Mouse (Mus musculus) monocyte, adult 2 months (primary cell): ENCODE measurements around the gene Tmem117.

Source experiments
- DNase-seq, 2 experiments: peaks; one replicate each; pipeline ENCODE4 v3.0.0; 2022; ENCODE audit warnings: low spot score in 2 of 2, low read depth in 1 of 2

Gene Tmem117

DNA sequence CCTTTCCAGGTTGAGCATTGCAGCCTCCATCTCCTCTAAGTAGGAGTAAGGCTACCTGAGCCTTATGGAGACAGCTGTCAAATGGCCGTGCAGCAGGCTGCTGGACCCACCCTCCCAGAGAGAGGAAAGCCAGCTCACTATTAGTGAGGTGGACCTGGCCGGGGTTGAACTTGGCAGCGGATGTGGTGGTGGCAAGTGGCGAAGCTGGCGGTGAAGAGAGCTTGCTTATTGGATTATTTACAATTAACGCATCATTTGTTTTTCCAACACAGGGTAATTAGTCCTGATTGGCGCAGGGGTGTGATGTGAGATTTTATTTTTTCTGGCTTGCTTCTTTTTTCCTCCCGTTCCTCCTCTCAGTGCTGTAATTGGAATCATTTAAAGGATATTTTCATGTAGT is 19.4 kb downstream of the Tmem117 start:
- no peak for DNase-seq

DNA sequence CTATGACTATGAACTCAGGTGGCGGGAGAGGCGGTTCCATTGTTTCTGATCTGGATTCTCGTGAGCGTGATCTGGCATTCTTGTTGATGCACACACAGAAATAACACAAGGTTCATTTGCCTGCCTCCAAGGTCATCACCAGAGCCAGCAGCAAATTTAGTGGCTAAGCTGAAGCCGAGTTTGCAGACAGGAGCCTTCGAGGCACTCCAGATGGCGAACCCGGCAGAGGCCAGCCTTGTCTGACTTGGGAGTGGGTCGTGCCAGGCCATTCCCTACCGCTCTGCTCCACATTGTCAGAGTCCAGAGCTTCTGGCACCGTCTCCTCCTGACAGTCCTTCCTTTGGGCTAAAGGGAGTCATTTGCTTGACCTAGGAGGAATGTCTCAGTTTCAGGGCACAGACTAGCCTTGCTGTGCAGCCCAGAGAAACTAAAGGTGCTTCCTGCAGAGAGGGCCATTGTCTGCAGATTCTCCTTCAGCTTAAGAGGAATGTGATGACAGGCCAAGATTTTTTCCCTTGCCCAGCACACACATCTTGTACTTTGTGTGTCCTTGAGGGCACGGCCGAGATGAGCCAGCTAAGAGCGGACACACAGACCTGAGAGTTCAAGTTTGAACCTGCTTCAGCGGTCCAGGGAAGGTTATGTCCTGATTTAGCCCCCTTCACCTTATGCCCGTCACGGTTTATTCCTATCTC is 20.2 kb downstream of the Tmem117 start:
- DNase-seq, result no peak

DNA sequence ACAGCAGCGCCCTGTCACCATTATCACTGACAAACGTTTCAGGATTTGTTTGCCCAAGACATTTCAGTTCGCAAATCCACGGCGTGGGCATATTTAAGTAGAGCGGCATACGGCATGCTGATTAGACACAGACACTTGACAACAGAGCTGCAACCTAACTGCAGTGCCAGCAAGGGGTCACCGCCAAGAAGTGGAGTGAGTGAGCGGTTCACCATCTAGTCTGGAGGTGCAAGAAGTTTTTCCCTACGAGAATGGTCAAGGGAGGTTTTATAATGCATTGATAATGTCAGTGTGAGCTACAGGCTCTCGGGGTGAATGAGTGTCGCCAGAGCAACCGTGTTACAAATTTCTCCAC is 20.7 kb downstream of the Tmem117 start:
- DNase-seq, result no peak

DNA sequence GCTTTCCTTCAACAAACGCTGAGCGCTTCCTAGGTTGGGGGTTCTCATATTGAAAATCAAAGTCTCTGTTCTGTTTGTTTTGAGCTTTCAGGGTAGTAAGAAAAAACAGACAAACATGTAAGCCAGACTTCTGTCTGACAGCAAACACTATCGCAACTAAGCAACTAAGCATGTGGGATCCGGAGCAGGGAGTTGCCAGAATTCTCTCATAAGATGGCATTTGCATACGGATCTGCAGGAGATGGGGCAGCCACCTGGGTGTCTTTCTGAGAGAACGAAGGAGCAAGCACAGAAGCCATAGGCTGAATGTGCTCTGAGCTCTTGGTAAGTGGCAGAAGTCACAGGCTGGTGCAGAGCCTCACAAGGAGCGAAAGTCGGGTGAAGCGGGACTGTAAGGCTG is 22.3 kb downstream of the Tmem117 start:
- no peak for DNase-seq

DNA sequence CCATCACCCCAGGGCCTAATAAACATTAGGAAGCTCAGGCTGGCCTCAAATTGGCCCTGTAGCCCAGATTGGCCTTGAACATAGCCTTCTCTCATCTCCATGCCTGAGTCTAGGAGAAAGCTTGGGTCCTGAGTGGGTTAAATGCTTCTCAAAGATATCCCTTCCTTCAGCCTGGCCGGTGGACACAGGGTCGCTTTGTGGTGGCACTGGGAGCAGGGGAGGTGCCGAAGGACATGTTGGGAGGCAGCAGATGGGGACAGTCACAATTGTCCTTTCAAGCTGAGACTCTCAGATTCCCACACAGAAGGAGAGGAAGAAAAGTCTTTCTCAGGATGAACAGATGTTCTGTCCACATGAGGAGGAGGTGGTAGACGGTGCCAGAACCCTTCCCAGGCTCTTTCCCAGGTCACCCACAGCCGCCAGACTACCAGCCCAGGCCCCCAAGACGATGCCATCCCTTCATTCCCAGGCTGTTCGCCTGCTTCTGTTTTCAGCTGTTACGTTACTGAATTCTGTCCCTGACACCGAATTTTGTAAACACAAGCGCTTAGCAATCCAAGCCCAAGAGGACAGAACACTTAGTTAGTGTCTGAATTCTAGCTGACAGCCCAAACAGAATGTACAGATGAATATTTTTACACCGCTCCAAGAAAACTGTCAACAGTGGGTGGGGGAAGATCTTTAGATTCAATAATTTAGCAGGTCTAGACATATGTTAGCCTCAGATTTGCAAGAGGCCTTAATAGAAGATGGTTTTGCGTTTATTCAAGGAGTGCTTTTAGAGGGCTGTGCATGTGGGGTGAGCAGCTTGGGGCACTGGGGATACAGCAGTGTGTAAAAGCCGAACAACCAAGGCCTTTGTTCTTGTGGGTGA is 23.2 kb downstream of the Tmem117 start:
- DNase-seq, result no peak

DNA sequence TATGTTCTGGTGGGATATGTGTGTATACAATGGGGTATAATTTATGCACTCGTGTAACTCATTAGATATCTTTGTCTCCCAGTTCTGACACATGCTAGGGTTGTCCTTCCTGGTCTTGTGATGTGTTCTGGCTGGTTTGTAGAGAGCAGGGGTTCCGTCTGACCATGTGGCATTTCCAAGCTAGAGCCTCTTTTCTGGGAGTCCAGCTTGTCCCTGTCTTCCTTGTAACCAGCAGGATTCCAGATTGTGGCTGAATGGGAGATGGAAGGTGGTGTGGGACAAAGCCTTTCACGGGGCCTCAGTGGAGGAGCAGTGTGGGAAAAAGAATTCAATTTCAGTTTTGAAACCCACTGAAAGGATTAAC is 23.8 kb downstream of the Tmem117 start:
- no peak for DNase-seq

DNA sequence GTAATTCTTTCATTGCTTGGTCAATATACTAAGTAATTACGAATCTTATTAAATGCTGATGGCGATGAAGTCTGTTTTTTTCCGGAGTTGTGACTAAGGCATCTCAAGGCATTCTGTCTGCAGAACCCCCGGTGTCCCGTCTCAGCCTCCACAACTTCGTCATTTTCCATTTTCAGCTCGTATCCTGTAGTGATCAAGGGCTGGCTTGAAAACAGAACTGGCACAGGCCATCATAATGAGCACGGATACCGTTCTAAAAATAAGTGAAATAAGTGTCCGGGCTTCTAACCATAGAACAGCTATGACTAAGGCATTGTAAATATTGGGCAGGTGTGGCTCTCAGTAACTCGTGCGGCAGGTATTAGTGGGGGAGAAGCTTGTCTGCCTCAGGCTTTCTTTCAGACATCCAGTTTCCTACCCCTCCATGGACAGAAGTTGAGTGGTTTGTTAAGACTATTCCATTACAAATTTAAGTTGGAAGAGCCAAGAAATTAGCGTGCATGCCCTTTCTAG is 26.8 kb downstream of the Tmem117 start:
- no peak for DNase-seq

DNA sequence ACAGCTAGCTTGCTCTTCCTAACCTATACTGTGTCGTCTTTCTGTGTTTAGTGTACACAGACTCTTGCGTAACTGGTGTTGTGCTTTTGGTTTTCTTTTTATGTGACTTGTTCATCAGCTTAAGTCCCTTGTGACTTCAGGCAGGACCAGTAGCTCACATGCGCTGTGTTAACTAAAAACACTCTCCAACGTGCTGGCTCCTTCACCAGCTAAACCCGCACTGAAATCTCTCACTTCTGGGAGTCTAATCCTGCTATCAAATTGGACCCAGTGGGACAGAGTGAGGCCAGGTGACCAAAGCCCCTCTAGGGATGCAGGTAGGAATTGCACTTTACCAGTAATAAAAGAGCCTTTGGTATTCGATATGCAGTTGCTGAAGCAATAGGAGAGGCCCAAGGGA is 28.9 kb downstream of the Tmem117 start:
- DNase-seq, result no peak

DNA sequence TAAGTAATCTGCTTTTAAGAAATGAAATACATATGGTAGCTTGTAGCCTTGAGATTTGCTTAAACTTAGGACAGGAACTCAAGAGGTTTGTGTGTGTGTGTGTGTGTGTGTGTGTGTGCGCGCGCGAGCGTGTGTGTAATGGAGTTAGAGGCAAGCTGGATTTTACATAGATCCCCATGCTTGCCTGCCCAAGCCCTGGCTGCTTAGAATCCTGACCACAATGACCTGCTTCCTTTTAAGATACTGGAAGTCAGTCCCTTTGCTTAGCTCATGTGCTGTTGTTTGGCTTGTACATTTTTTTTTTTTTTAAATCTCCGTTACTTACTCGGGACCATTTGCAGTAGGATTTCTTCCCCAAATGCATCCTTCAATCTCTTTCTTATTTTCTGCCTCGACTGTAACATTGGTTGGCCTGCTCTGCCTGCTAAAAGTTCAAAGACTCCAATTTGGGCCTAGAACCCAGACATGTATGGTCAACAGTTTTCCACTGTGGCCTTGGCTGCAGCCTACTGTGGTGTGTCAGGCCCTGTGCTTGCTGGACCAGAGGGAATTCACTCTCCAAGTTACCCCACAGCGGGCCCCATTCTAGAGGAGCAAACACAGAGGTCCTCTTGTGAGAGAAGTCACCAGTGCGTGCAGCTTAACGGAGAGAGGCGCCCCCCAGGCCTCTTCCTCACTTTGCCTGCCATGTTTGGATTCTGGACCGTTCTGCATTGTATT is 29.5 kb downstream of the Tmem117 start:
- DNase-seq, result no peak

DNA sequence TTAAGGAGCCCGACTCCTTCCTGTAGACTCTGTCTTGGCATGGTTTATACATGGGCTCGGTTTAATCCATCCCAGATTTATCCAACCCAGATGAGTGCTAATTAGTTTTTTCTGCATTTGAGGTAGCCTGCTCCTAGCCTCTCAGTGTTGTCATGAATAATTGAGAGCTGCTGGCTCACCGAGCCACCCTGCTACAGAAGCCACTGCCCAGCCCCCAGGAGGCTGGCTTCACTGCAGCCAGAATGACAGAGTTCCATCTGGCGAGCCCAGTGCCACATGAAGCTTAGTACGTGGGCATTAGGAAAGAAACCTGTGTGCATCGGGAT is 30.0 kb downstream of the Tmem117 start:
- no peak for DNase-seq

DNA sequence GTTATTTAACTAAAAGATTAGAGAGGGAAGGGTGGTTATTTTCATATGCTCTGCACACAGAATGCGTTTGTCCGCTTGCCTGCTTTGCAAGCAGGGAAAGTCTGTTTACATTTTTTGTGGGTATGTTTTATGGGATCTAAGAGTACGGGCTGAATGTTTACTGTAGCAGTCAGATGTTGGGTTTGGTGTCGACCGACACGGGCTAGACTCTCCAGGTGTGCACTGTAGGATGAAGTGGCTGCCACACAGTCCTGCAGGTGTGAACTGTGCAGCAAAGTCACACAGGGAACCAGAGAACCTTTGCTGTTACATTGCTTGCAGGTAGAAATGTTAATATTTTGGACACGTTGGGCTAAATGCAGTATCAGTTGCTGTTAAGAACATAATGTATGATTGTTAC is 31.9 kb downstream of the Tmem117 start:
- DNase-seq, result no peak

DNA sequence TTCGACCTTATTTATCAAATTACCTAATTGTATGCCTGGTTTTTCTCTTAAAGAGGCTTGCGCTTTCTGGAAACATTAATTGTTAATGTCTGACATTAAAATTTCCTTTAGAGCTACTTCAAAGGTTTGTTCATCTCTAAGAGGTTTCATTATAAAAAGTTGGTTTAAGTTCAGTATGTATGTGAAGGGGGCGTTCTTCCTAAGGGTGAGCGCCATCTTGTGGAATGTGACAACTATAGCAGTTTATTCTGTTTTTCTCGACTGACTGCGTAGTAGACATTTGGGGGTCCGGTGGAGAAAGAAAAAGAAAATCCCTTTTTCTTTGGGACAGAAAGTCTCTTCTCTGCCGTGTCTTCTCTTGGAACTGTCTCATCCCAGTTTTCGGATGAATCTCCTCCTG is 32.4 kb downstream of the Tmem117 start:
- no peak for DNase-seq

DNA sequence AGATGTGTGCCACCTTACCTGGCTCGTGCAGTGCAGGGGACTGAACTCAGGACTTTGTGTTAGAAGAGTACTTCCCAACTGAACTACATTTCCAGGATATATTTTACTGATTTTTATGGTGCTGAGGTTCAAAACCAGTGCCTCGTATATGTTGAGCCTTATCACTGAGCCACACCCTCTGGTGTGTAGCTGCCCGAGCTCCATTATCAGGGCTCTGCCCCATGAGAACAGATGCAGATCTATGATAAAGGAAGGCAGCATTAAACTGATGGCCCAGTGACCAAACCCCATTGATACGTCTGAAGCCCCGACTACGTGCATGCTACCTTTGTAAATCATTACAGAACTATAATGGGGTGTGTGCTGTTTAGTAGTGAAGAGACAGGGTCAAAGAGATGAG is 35.6 kb downstream of the Tmem117 start:
- no peak for DNase-seq

DNA sequence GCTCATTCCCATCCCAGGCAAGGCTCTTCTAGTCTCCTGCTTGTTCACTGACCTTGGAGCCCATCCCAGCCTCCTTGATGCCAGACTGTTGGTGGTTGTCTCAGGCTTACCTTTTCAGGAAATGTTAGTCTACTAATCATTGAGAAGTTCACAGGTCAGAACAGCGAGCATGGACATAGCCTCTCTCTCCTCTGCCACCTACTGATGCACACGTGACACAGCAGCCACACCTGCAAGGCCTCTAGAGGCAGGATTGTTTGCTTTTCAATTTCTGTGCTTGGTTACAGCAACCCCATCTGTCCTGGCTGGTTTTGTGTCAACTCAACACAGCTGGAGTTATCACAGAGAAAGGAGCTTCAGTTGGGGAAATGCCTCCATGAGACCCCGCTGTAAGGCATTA is 52.1 kb downstream of the Tmem117 start:
- no peak for DNase-seq

DNA sequence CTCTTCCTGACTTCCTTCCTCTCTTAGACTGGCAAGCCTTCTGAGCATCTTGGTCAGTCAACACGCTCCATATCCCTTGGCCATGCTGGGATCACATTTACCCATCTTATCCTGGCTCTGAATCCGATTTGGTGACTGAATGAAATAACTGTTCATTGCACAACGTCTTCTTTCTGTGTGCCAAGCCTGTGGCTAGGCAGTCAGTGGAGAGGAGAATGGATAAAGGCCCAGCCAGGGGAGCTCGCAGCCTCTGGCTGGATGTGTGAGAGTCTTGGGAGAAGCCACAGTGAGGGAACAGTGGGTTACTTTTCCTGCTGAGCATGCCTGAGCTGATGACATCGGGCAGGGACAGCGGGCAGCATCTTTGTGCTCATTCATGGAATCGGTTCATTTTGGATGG is 55.2 kb downstream of the Tmem117 start:
- no peak for DNase-seq

DNA sequence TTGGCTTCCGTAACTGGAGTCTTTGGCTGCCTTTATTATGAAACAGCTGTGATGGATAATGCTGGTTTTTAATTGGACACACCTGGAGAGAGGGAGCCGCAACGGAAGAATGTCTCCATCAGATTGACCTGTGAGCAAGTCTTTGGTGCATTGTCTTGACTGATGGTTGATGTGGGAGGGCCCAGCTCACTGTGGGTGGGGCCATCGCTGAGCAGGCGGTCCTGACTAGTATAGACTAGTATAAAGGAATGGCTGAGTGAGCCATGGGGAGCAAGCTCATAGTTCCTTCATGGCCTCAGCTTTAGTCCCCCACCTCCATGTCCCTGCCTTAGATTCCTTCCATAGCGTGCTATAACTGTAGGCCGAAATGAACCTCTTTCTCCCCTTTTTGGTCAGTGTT is 58.1 kb downstream of the Tmem117 start:
- no peak for DNase-seq

DNA sequence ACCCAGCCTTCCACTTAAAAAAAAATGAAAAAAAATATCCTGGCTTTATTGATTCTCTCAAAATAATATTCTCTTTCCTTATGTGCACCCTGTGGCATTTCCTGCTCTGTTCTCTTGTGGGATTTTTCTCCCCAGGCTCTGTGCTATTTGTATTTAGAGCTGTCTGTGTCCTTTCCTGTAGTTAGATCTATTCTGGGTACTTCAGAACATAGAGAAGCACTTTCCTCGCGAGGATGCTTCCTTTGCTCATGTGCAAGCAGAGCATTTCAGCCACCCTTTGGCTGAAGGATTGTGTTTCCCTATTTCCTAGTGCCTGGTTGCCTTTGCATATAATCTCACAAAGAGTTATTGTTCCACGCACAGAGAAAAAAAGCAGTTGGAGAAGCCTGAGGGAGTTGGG is 58.6 kb downstream of the Tmem117 start:
- no peak for DNase-seq

DNA sequence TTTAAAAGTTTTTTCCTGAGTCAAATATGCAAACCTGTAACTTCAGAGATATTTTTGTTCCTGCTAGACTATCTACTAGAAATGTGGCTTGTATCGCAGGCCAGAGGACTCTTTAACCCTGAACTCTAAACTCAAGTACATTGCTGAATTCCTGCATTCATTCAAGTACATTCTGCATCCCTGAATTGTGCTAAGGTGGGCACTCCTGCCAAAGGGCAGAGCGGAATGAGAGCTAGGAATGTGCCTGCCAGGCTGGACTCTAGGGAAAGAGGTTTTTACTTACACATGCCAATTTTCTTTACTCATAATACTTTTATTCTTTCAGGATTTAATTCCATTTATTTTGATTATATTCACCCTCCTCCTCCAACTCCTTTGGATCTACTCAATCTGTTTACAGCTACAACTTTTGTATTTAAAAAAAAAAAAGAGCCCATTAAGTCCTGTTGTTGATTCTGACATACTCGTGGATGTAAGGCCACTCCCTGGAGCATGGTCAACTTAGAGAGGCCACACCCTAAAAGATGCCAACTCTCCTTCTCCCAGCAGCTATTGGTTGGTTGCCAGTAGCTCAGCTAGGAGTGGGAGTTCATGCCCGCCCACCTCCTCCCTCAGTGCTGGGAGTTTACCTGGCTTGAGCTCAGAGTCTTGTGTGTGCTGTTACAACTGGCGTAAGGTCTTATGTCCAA is 60.3 kb downstream of the Tmem117 start:
- no peak for DNase-seq

DNA sequence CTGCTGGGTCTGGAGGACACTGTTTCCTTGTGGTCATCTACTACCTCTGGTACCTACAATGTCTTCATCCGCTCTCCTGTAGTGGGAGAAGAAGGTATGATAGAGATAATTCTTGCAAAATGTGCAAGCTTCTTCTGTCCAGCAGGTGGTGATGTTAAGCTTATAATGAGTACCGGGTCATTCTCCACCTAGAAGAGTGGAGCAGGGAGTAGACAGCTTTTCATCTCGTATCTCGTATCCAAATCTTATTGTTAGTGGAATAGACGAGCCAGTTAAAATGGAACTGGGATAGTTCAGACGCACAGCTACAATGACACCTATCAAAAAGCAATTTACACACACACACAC is 60.8 kb downstream of the Tmem117 start:
- DNase-seq, result no peak

DNA sequence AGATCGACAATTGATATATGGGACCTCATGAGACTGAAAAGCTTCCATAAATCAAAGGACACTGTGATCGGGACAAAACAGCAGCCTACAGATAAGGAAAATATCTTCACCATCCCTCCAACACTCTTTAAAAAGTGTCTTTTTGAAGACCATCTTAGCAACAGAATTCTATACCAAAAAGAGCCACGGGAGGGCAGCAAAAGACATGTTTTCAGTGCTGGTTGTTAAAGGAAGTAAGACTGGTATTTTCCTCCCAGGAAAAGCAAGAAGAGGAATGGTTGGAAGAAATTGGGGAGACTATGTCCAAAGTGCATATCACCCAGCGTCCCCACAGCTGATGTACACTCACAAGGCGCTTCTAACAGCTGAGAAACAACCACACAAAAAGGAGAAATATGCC is 93.7 kb downstream of the Tmem117 start:
- DNase-seq, result no peak

DNA sequence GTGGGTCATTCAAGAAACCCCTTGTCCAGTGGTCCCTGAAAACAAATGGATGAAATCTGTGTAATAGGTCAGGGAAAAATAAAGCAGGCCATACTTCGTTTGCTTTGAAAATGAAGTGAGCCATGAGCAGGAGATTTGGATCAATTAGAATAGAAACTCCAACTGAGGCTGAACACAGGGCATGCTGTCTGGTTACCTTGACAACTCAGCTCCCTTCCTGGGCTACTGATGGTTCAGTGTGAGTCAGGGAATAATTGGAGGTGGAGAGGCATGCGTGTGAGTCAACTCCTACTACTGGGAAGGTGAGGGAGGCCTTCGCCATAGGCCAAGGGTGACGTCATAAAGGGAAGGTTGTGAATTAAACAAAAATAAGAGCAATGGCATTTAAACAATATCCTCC is 103.1 kb downstream of the Tmem117 start:
- DNase-seq, result no peak

DNA sequence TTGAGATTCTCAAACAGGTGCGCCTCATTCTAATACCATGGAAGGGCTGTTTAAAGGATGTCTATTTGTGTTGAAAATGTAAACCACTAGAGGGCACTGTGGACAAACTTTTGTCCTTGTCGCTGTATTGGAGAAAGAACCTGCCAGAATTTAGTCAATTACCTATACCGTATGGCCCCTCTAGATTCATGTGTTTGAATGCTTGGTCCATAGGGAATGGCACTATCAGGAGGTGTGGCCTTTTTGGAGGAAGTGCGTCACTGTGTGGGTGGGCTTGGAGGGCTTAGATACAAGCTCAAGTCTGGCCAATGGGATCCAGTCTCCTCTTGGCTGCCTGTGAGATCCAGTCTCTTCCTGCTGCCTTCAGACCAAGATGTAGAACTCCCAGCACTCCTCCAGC is 140.2 kb downstream of the Tmem117 start:
- DNase-seq, result no peak
